Mouse (Mus musculus) forebrain, embryonic 11.5 days (tissue): ENCODE results near the gene Gm20388. TPM values are rescaled to one million over a fixed set of nuclear protein-coding genes. Genes with fewer than 3 reads are reported as not detected.

ENCODE experiments used
- ATAC-seq: fragments of 200-750 bp; cut with Nextera tagmentation; replicated peaks from 2 replicates; pipeline ENCODE4 v1.8.0; 2017; ENCODE audit warnings: moderate TSS enrichment; ENCODE audit not compliant: low FRiP score
- DNase-seq: peaks from one replicate; pipeline ENCODE4 v3.0.0-alpha.2; 2017; ENCODE audit warnings: low spot score
- H3K27ac ChIP-seq: fragments of 300-500 bp; sonication (generic); 2 replicates; pipeline ENCODE4 v1.5.1; 2014; ENCODE audit warnings: low read depth, low read length
- H3K27me3 ChIP-seq: fragments of 300-500 bp; sonication (generic); 2 replicates; pipeline ENCODE4 v1.6.1; 2014; ENCODE audit warnings: mild to moderate bottlenecking, low read length, mixed read lengths; ENCODE audit not compliant: control insufficient read depth, insufficient read depth
- H3K36me3 ChIP-seq: fragments of 300-500 bp; sonication (generic); 2 replicates; pipeline ENCODE4 v1.6.1; 2014; ENCODE audit warnings: mild to moderate bottlenecking, low read length, moderate library complexity, mixed read lengths; ENCODE audit not compliant: control insufficient read depth, insufficient read depth
- H3K4me1 ChIP-seq: fragments of 300-500 bp; sonication (generic); replicated peaks from 2 replicates; pipeline ENCODE4 v1.6.1; 2014; ENCODE audit warnings: low read length, mixed read lengths; ENCODE audit not compliant: control insufficient read depth, insufficient read depth
- H3K4me2 ChIP-seq: fragments of 300-500 bp; sonication (generic); 2 replicates; pipeline ENCODE4 v1.6.1; 2014; ENCODE audit warnings: low read depth, mild to moderate bottlenecking, low read length, moderate library complexity, mixed read lengths; ENCODE audit not compliant: severe bottlenecking
- H3K4me3 ChIP-seq: fragments of 300-500 bp; sonication (generic); 2 replicates; pipeline ENCODE4 v1.5.1; 2014; ENCODE audit warnings: low read depth, low read length
- H3K9ac ChIP-seq: fragments of 300-500 bp; sonication (generic); 2 replicates; pipeline ENCODE4 v1.6.1; 2014; ENCODE audit warnings: low read length
- H3K9me3 ChIP-seq: fragments of 300-500 bp; sonication (generic); 2 replicates; pipeline ENCODE4 v1.6.1; 2016; ENCODE audit warnings: low read length, mixed read lengths; ENCODE audit not compliant: control insufficient read depth
- WGBS: fragments of 180-500 bp; shearing (Covaris S2); extraction: QIAGEN DNeasy Blood & Tissue Kit; methylation state at CpG from one replicate; pipeline ENCODE4 v1.1.7; 2014; 5-methylcytosine and 5-hydroxymethylcytosine counted together
- polyA plus RNA-seq: library from polyadenylated mRNA; unstranded; fragments of >200 nt; fragmentation: Nextera tagmentation; extraction: Ambion mirVana; gene quantifications from 2 replicates; pipeline ENCODE4 v1.2.1, GENCODE M21; 2014

Gm20388 gene
- polyA plus RNA-seq, 1 experiment from 2014 or later: not detected

DNA sequence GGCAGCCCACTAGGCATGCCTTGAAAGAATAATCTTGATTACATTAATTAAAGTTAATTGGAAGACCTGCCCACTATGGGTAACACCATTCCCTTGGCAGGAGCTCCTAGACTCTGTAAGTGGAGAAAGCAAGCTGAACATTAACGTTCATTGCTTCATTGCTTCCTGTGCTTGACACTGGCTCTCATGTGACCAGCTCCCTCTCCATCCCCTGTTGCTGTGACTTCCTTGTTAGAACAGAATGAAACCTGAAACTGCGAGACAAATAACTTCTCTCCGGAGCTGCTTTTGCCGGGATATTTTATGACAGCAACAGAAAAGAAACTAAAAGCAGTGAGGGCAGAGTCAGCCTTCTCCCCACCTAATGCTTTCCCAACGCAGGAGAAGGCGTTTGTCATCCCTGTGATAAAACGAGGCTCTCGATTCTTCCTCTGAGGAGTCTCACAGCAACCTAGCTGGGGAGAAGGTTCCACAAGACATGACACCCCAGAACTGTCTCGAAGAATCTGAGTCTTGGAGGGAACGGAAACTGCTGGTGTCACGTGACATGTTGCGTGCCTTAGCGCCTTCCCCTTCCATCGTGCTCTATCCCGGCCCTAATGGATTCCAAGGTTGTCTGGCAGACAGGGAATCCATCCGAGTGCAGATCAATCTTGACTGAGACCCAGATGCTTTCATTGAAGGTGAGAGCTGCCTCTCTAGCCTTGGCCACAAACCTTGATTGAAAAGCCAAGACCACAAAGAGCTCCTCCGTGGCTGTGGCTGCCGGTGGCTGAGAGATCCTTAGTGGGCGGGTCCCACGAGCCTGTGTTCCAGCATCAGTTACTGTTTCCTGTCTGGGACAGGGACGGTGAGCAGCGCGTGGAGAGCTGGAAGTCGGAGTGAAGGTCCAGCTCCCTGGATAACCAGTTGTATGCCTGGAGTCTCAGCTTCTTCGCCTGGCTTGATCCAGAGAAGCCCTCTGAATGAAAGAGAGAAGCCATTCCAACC is 2654.0 kb downstream of the Gm20388 start:
- Histone ChIP-seq H3K27ac (no peak overlapping the region), H3K4me1 (peaks cover 12% of the 10 kb centered on the region; the same call in 1 of the 2 replicates), H3K27me3 (no peaks in the 10 kb centered on the region), H3K4me3 (no peak overlapping the region), H3K36me3 (no peaks in the 10 kb centered on the region), H3K9ac (no peak overlapping the region), H3K4me2 (no peak overlapping the region), H3K9me3 (no peaks in the 10 kb centered on the region)
- WGBS: 89% methylated on average over 25 of the region's 25 CpGs
- no peak for ATAC-seq
- DNase-seq: no peak

DNA sequence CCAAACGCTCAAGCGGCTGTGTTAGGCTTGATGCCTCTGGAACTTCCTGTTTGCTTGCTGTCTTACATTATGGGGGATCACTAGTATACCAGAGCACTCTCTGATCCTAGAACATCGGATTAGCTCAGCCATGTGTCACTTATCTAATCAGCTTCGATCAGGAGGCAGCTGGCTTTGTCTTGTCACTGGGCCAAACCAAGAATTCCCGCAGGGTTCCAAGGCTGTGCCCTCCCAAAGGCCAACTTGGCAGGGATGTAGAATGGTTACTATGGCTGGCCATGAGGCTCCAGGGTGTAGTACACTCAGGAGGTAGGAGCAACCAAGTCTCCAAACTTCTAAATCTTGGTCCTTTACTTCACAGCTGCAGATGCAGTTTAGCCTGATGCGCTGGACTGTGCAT is 2656.1 kb downstream of the Gm20388 start:
- peaks cover 14% of the 10 kb centered on the region; the same call in 1 of the 2 replicates for H3K4me1 ChIP-seq
- ATAC-seq (no peak), DNase-seq (no peak)
- WGBS: 28% methylated on average over 6 of the region's 6 CpGs
- peak overlapping the region; percentile 94 for H3K9ac ChIP-seq
- no peaks in the 10 kb centered on the region for H3K9me3 ChIP-seq
- peak overlapping the region; percentile 81 for H3K27ac ChIP-seq
- H3K36me3 ChIP-seq: peaks cover 17% of the 10 kb centered on the region
- no peaks in the 10 kb centered on the region for H3K27me3 ChIP-seq
- peak overlapping the region; percentile 83 for H3K4me3 ChIP-seq
- peak overlapping the region; percentile 88 for H3K4me2 ChIP-seq

DNA sequence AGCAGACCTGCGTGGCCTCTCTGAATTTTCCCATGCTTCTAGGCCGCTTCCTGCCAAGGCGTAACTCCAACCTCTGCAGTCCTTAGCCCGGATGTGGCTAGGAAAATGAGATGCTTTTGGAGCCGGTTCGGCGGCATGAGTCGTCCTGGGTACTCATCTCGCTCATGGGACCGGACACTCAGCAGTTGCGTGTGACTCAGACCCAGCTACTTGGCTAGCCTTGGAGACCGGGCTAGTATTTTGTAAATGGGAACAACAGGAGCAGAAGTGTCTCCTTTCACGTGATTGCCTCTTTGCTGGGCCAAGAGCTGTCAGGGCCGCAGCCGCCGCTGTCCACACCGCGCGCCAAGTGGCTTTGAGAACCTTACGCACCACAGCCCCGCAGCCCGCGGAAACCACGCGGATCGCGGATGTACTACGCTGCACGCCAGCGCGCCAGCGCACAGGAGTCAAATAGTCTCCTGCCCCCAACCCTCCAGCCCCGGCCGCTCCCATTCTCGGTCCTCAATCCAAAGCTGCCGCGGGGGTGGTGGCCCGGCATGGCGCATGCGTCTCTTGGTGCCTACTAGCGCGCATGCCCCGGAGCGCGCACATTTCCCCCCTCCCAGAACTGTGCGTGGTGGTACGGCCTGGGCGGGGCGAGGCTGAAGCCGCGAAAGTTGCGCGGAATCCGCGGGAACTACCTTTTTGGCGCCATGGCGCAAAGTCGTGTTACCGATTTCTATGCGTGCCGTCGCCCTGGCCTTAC is 2656.9 kb downstream of the Gm20388 start, which contains the start of gene Cdt1:
Gene Cdt1 (plus strand): TSS at position 655 of the 748 bp plus-strand sequence.
- Histone ChIP-seq H3K9me3 (no peaks in the 10 kb centered on the region), H3K27me3 (no peaks in the 10 kb centered on the region), H3K9ac (peak within 1 kb of the TSS; percentile 94), H3K36me3 (peaks cover 24% of the 10 kb centered on the region), H3K4me1 (peaks cover 14% of the 10 kb centered on the region; the same call in 1 of the 2 replicates), H3K27ac (peak within 1 kb of the TSS; percentile 85), H3K4me2 (peak within 1 kb of the TSS; percentile 88), H3K4me3 (peak within 1 kb of the TSS; percentile 83)
- DNase-seq (peak; percentile 98), ATAC-seq (peak; percentile 93)
- under 1% methylated on average over 62 of the region's 62 CpGs for WGBS

DNA sequence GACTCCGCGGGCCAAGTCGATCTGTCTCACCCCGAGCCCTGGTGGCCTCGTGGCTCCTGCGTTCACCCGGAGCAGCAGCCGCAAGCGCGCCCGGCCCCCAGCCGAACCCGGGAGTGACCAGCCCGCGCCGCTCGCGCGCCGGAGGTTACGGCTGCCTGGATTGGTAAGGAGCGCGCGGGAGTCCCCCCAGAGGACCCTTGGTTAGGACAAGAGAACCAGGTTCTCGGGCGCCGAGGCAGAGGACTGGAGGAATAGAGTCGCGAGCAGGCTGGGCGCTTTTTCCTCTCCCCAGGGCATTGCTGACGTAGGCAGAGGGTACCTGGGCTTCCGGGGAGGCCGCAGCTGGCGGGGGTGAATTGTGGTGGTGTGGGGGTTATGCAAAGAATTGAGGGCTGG is 2657.5 kb downstream of the Gm20388 start:
- Histone ChIP-seq H3K27ac (peak overlapping the region; percentile 85), H3K4me2 (peak overlapping the region; percentile 88), H3K4me1 (peaks cover 17% of the 10 kb centered on the region; the same call in 1 of the 2 replicates), H3K9ac (peak overlapping the region; percentile 94), H3K9me3 (no peaks in the 10 kb centered on the region), H3K27me3 (no peaks in the 10 kb centered on the region), H3K36me3 (peaks cover 24% of the 10 kb centered on the region), H3K4me3 (peak overlapping the region; percentile 83)
- ATAC-seq: peak; percentile 60
- DNase-seq: no peak
- WGBS: under 1% methylated on average over 34 of the region's 34 CpGs

DNA sequence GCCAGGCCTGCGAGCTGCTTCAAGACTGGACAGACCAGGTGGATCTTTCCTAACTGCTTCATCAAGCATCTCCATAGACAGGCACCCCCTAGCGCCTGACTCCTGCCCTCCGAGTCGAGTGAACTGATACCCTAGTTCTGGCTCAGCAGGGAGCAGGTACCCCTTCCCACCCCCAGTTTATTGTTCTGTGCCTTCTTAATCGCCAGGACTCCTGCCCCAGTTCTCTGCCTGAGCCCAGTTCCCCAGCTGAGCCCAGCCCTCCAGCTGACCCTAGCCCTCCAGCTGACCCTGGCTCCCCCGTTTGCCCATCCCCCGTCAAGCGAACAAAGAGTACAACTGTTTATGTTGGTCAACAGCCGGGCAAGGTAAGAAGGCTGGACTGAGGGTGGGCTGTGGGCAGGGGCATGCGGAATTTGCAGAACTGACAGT is 2658.3 kb downstream of the Gm20388 start:
- H3K4me2 ChIP-seq: peak overlapping the region; percentile 88
- H3K9ac ChIP-seq: peak overlapping the region; percentile 94
- no peaks in the 10 kb centered on the region for H3K9me3 ChIP-seq
- peaks cover 17% of the 10 kb centered on the region; the same call in 1 of the 2 replicates for H3K4me1 ChIP-seq
- no peaks in the 10 kb centered on the region for H3K27me3 ChIP-seq
- DNase-seq: no peak
- peaks cover 24% of the 10 kb centered on the region for H3K36me3 ChIP-seq
- WGBS: 8% methylated on average over 10 of the region's 10 CpGs
- peak overlapping the region; percentile 83 for H3K4me3 ChIP-seq
- no peak overlapping the region for H3K27ac ChIP-seq
- no peak for ATAC-seq

DNA sequence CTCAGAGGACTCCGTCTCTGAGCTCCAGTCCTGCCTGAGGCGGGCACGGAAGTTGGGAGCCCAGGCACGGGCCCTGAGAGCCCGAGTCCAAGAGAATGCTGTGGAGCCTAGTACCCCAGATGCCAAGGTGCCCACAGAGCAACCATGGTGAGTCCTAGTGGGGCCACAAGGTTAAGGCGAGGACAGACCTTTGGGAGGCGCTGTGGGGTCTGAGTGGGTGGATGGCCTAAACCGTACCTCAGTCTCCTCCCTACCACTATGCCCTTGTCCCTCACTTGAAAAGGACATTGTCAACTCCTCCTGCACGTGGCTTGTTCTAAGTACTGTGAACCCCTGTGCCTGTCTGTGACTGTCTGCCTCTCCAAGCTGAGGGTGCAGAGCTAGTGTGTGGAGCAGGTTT is 2658.7 kb downstream of the Gm20388 start:
- Histone ChIP-seq H3K9me3 (no peaks in the 10 kb centered on the region), H3K27me3 (no peaks in the 10 kb centered on the region), H3K4me1 (peaks cover 17% of the 10 kb centered on the region; the same call in 1 of the 2 replicates), H3K27ac (no peak overlapping the region), H3K36me3 (peaks cover 24% of the 10 kb centered on the region), H3K4me2 (peak overlapping the region; percentile 88), H3K4me3 (peak overlapping the region; percentile 83), H3K9ac (peak overlapping the region; percentile 94)
- DNase-seq: no peak
- 67% methylated on average over 9 of the region's 9 CpGs for WGBS
- no peak for ATAC-seq

DNA sequence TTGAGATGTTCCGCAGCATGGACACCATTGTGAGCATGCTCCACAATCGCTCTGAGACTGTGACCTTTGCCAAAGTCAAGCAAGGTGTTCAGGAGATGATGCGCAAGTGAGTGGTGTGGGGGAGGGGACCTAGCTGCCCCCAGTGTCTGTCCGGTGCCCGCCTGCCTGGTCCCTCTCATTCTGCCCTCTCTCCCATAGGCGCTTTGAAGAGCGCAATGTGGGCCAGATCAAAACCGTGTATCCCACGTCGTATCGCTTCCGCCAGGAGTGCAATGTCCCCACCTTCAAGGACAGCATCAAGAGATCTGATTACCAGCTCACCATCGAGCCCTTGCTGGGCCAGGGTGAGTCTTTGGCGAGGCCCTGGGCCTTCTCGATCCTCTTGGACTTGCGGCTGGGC is 2659.4 kb downstream of the Gm20388 start:
- DNase-seq (no peak), ATAC-seq (no peak)
- no peaks in the 10 kb centered on the region for H3K27me3 ChIP-seq
- WGBS: 96% methylated on average over 16 of the region's 16 CpGs
- 0 out of 2 replicates have a peak overlapping the region, but pooled peaks have one; percentile 88 for H3K4me2 ChIP-seq
- no peaks in the 10 kb centered on the region for H3K9me3 ChIP-seq
- peaks cover 20% of the 10 kb centered on the region; the same call in 1 of the 2 replicates for H3K4me1 ChIP-seq
- H3K27ac ChIP-seq: no peak overlapping the region
- peaks cover 24% of the 10 kb centered on the region for H3K36me3 ChIP-seq
- no peak overlapping the region for H3K9ac ChIP-seq
- no peak overlapping the region for H3K4me3 ChIP-seq

DNA sequence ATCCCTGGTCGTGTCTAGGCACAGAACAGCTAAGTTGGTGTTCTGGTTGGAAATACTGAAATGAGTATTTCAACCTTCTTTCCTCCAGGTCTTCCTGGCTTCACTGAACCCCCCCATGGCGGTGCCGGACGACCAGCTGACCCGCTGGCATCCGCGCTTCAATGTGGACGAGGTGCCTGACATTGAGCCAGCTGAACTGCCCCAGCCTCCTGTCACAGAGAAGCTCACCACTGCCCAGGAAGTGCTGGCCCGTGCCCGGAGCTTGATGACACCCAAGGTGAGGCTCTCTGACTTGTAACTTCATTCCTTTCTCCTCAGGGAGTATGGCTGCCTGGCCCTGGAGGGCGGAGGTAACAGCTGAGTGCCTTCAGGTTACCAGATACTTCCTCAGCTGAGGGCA is 2660.5 kb downstream of the Gm20388 start:
- Histone ChIP-seq H3K36me3 (peaks cover 24% of the 10 kb centered on the region), H3K27me3 (no peaks in the 10 kb centered on the region), H3K9ac (no peak overlapping the region), H3K4me2 (no peak overlapping the region), H3K9me3 (no peaks in the 10 kb centered on the region), H3K27ac (no peak overlapping the region), H3K4me1 (peaks cover 26% of the 10 kb centered on the region; the same call in 1 of the 2 replicates), H3K4me3 (no peak overlapping the region)
- DNase-seq (no peak), ATAC-seq (no peak)
- WGBS: 93% methylated on average over 11 of the region's 11 CpGs
